Comparison of ENCODE assay signal across 8 mouse cellular contexts in genomic region chr6:88723806-88724312, GRCm38 (mm10). TPM values are rescaled to one million over a fixed set of nuclear protein-coding genes. Genes with fewer than 3 reads are reported as not detected.
DNase-seq lines count a peak whose midpoint lies in the region; ATAC-seq and TF ChIP-seq lines count a peak whose summit lies in the region.

No protein-coding gene starts in this region.

- no peak for TF ChIP-seq CTCF in testis, adult 2 months (IDR thresholded peaks at IDR 0.05; ENCODE audit: control insufficient read depth, insufficient read depth, insufficient replicate concordance, low read depth, low read length)

- H3K36me3 ChIP-seq in testis, adult 2 months (ENCODE audit: control insufficient read depth, insufficient read depth, low read length): no peaks in the 10 kb centered on the region
- no peaks in the 10 kb centered on the region for H3K36me3 ChIP-seq in liver, embryonic 11.5 days (ENCODE audit: control insufficient read depth, insufficient read depth, low read length)

- 37% methylated on average over 14 of the region's 14 CpGs for WGBS in liver, embryonic 11.5 days

- H3K4me3 ChIP-seq in testis, adult 2 months (ENCODE audit: control insufficient read depth, low read depth, low read length): peak overlapping the region; percentile 89
- peak overlapping the region; percentile 78 for H3K4me3 ChIP-seq in liver, embryonic 11.5 days (ENCODE audit: low read depth, low read length)

- H3K27ac ChIP-seq in testis, adult 2 months (ENCODE audit: control insufficient read depth, insufficient read depth, low read depth, low read length): peak overlapping the region; percentile 62
- H3K27ac ChIP-seq in liver, embryonic 11.5 days (ENCODE audit: low read depth, low read length): no peak overlapping the region

- no peaks in the 10 kb centered on the region for H3K9me3 ChIP-seq in liver, embryonic 11.5 days (ENCODE audit: control insufficient read depth, low read length)

- H3K9ac ChIP-seq in liver, embryonic 11.5 days (ENCODE audit: low read depth, low read length): peak overlapping the region; percentile 84

- H3K27me3 ChIP-seq in testis, adult 2 months (ENCODE audit: control insufficient read depth, insufficient read depth, low read length): no peaks in the 10 kb centered on the region
- peaks cover 12% of the 10 kb centered on the region; the same call in 1 of the 2 replicates for H3K27me3 ChIP-seq in liver, embryonic 11.5 days (replicated peaks; ENCODE audit: control insufficient read depth, insufficient read depth, low read length)

- peak; percentile 28 for ATAC-seq in liver, embryonic 11.5 days (replicated peaks; ENCODE audit: low FRiP score)

- peak; percentile 25 for DNase-seq in embryo, embryonic 9.5 days (ENCODE audit: extremely low spot score)
- DNase-seq in embryo, embryonic 11 days: no peak
- DNase-seq in testis, postnatal 14 days (ENCODE audit: low spot score): no peak
- peak; percentile 57 for DNase-seq in liver, embryonic 11.5 days (ENCODE audit: low spot score)
- no peak for DNase-seq in right cerebral cortex, adult 2 months (ENCODE audit: low spot score in 2 of 2)
- DNase-seq in gastrocnemius, adult 8-10 months (ENCODE audit: low spot score in 2 of 2): no peak
- no peak for DNase-seq in left cerebral cortex, adult 8-10 months (ENCODE audit: low spot score in 2 of 2)

- TF ChIP-seq POLR2A in testis, adult 2 months (IDR thresholded peaks at IDR 0.05; ENCODE audit: control insufficient read depth, low read depth, low read length): no peak

- peak overlapping the region; percentile 98 for H3K4me2 ChIP-seq in liver, embryonic 11.5 days

- H3K4me1 ChIP-seq in testis, adult 2 months (ENCODE audit: control insufficient read depth, insufficient read depth, low read length): peaks cover 7% of the 10 kb centered on the region
- peaks cover 4% of the 10 kb centered on the region; the same call in 1 of the 2 replicates for H3K4me1 ChIP-seq in liver, embryonic 11.5 days (replicated peaks; ENCODE audit: control insufficient read depth, insufficient read depth, low read length)

RNA-seq across cellular contexts. Expression of gene Mgll, which starts 0.4 kb away (rescaled TPM):
- polyA plus RNA-seq in testis, adult 2 months (2012; rRNA removed): 38.5 and 47.2 TPM in 2 replicates
- polyA plus RNA-seq in liver, embryonic 11.5 days (2014; fragmentation: Nextera tagmentation; extraction: Ambion mirVana): 17.3 and 22.2 TPM in 2 replicates
- 10 to 100 TPM; 25.6 to 43.3 (median 29.4) TPM for total RNA-seq in gastrocnemius, adult 8-10 months (2022)
- 100 to 1,000 TPM; 167 to 184 (median 176) TPM for total RNA-seq in left cerebral cortex, adult 8-10 months (2022)

Comparison
In these comparisons a context has a peak if more than half of its experiments do, and no peak if none do; other contexts are left out.
1. DNase-seq: peak in embryo, embryonic 9.5 days (single experiment) and liver, embryonic 11.5 days (single experiment); none in embryo, embryonic 11 days (single experiment), testis, postnatal 14 days (single experiment), right cerebral cortex, adult 2 months (0 of 2), gastrocnemius, adult 8-10 months (0 of 2) and left cerebral cortex, adult 8-10 months (0 of 2).